Mouse (Mus musculus) embryo, embryonic 10.5 days (tissue): ENCODE measurements at regions not wholly inside any gene's neighbourhood (a gene's known extent, or its start where the extent isn't known, plus 50 kb on each side); places are given as distances from the start of the nearest gene placed in this dataset.

Source experiments
- DNase-seq: peaks from one replicate; pipeline ENCODE4 v3.0.0-alpha.2; 2015; ENCODE audit warnings: low spot score

- DNase-seq: peak; percentile 93
Observed at GRCm38 (mm10) chr9:66646226-66646625, 53.3 kb upstream of the Usp3 start.

- no peak for DNase-seq
Observed at GRCm38 (mm10) chr9:66651306-66651705, 58.4 kb upstream of the Usp3 start.

- no peak for DNase-seq
Observed at GRCm38 (mm10) chr9:66657116-66657758, 56.2 kb upstream of the Car12 start.

- no peak for DNase-seq
Observed at GRCm38 (mm10) chr9:66658707-66659242, 54.7 kb upstream of the Car12 start.

- DNase-seq: no peak
Observed at GRCm38 (mm10) chr9:66659781-66660445, 53.6 kb upstream of the Car12 start.

GRCm38 (mm10) chr9:66661596-66661995 is 51.9 kb upstream of the Car12 start:
- DNase-seq: no peak

- DNase-seq: peak; percentile 22
Observed at GRCm38 (mm10) chr9:66662443-66662842, 51.0 kb upstream of the Car12 start.
